Mouse (Mus musculus) heart, adult 2 months (tissue): ENCODE results near the gene Clec3a. TPM values are rescaled to one million over a fixed set of nuclear protein-coding genes. Genes with fewer than 3 reads are reported as not detected.

Source experiments
- DNase-seq, 2 experiments: peaks; one replicate each; pipeline ENCODE4 v3.0.0; 2021
- H3K27ac ChIP-seq: fragments of 200-600 bp; 2 replicates; pipeline ENCODE4 v1.8.1; 2022
- H3K27me3 ChIP-seq: fragments of 200-500 bp; 2 replicates; pipeline ENCODE4 v1.6.1; 2012; ENCODE audit warnings: mild to moderate bottlenecking, low read length, inconsistent platforms, mixed read lengths; ENCODE audit not compliant: control insufficient read depth, insufficient read depth
- H3K36me3 ChIP-seq: fragments of 200-500 bp; 2 replicates; pipeline ENCODE4 v1.6.1; 2012; ENCODE audit warnings: low read length, inconsistent platforms; ENCODE audit not compliant: control insufficient read depth, insufficient read depth
- H3K4me1 ChIP-seq: fragments of 200-500 bp; 2 replicates; pipeline ENCODE4 v1.6.1; 2011; ENCODE audit warnings: low read length; ENCODE audit not compliant: control insufficient read depth, insufficient read depth
- H3K4me3 ChIP-seq: fragments of 200-600 bp; 2 replicates; pipeline ENCODE4 v1.8.1; 2022
- H3K79me2 ChIP-seq: fragments of 200-500 bp; replicated peaks from 2 replicates; pipeline ENCODE4 v1.6.1; 2012; ENCODE audit warnings: mild to moderate bottlenecking, inconsistent platforms, low read length, moderate library complexity, mixed read lengths; ENCODE audit not compliant: control insufficient read depth, insufficient read depth
- H3K9ac ChIP-seq: fragments of 200-500 bp; 2 replicates; pipeline ENCODE4 v1.6.1; 2012; ENCODE audit warnings: low read depth, mild to moderate bottlenecking, control low read depth, inconsistent platforms, low read length, mixed read lengths
- CTCF ChIP-seq: fragments of 200-600 bp; IDR thresholded peaks from 2 replicates; pipeline ENCODE4 v1.8.1; 2022; ENCODE audit warnings: antibody characterized with exemption, mild to moderate bottlenecking, moderate library complexity
- EP300 ChIP-seq: fragments of 200-500 bp; IDR thresholded peaks from 2 replicates; pipeline ENCODE4 v1.6.1; 2011; ENCODE audit warnings: low read depth, low read length, control low read depth; ENCODE audit not compliant: insufficient read depth
- POLR2A ChIP-seq: fragments of 200-500 bp; IDR thresholded peaks from 2 replicates; pipeline ENCODE4 v1.6.1; 2011; ENCODE audit warnings: mild to moderate bottlenecking, low read depth, low read length, control low read depth; ENCODE audit not compliant: insufficient read depth
- WGBS: fragments of 180-500 bp; shearing (Covaris S2); methylation state at CpG from one replicate; pipeline ENCODE4 v1.1.7; 2018; 5-methylcytosine and 5-hydroxymethylcytosine counted together
- intact Hi-C: fragments of 180-260 bp; cut with DNase I; formaldehyde crosslinking; loops from one replicate; pipeline ENCODE4 v1.15.1; 2025
- long read RNA-seq: library from polyadenylated mRNA; stranded (forward); transcript quantifications from one replicate; pipeline ENCODE4 v2.0.0, GENCODE M21; 2021
- polyA plus RNA-seq: library from polyadenylated mRNA; depleted of rRNA; stranded (reverse); fragments of >200 nt; gene quantifications from 2 replicates; pipeline ENCODE4 v1.2.3, GENCODE M21; 2012; rRNA removed
- total RNA-seq, 2 experiments: library from RNA; stranded (reverse); gene quantifications; 2 replicates each; pipeline ENCODE4 v1.2.3; 2021

The Clec3a gene
- total RNA-seq, result under 1 TPM in 1 of 2 experiments, not detected in 1; 0.68 TPM
- polyA plus RNA-seq, result 1.0 and 2.6 TPM in 2 replicates
- long read RNA-seq, partial matches to known transcripts, result 0 of 1 reads
- long read RNA-seq, other reads (novel, unspliced or antisense), result 0 of 1 reads

DNA sequence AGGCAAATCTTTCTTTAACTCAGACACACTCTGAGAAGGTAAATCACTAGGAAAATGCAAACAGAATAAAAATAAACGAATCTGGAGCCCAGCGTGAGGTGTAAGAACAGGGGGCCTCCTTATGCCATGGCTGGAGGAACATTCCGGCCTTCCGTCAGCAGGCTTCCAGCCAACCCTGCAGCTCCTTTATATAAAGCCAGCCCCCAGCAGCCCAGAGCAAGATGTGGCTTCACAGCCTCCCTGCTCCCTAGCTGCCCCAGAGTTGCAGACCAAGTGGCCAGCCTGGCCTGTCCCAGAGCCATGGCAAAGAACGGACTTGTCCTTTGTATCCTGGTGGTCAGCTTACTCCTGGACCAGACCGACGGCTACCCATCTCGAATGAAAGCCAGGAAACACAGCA, at the start of gene Clec3a:
TSS of gene Clec3a (plus strand) at position 301 of the 400 bp plus-strand sequence.
- H3K79me2 ChIP-seq, result no peaks in the 10 kb centered on the region
- H3K27ac ChIP-seq, result no peak within 1 kb of the TSS
- no peaks in the 10 kb centered on the region for H3K4me1 ChIP-seq
- intact Hi-C loops, result no loop called here
- no peak for TF ChIP-seq EP300
- no peak within 1 kb of the TSS for H3K9ac ChIP-seq
- H3K36me3 ChIP-seq, result no peaks in the 10 kb centered on the region
- no peak within 1 kb of the TSS for H3K4me3 ChIP-seq
- no peaks in the 10 kb centered on the region for H3K27me3 ChIP-seq
- DNase-seq, result no peak
- 73% methylated on average over 8 of the region's 8 CpGs for WGBS

DNA sequence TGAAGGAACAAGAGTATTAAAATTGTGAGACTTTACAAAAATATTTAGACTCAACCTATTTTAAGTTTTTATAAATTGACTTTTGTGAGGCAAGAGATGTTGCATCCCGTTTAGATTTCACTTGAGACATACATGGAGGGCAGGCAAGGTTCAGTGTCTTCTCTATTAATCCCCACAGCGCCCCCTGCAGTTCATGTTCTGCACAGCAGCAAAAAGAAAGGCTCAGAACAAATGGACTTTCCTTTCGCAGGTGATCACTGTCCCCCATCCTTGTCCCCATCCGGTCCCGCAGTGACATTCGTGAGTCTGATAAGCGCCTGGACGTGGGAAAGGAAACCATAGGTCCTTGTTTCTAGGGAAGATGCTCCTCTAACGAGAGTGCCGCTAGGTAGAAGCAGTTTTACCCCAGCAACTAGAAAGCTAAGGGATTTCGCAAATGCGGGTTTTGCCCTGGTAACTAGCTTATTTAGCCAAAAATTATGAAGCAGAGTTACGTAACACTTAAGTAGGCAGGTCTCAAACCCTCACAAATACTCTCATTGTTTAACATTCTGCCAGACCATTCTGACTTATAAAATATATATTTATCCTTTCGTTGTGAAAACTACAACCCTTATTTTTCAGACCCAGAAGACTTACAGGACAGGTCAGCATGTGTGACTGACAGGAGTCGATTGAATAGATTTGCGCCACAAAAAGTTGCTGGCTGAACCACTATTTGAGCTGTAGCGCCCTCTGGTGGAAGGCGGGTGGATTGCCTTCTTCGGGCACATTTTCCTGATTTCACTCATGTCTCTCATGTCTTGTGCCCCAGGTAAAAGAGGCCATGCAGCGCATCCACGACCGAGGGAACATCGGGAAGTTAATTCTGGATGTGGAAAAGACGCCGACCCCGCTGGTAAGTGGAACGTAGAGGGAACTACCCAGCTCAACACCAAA, 48.6 kb upstream of the Clec3a start:
- peak; percentile 45 to 71 for DNase-seq
- no peaks in the 10 kb centered on the region for H3K36me3 ChIP-seq
- no peaks in the 10 kb centered on the region for H3K27me3 ChIP-seq
- peak overlapping the region; percentile 19; the same call in 1 of the 2 replicates for H3K4me3 ChIP-seq
- H3K27ac ChIP-seq, result no peak overlapping the region
- TF ChIP-seq CTCF, result peak; percentile 73
- TF ChIP-seq EP300, result no peak
- WGBS, result 28% methylated on average over 27 of the region's 27 CpGs
- H3K79me2 ChIP-seq, result no peaks in the 10 kb centered on the region
- H3K9ac ChIP-seq, result no peak overlapping the region
- intact Hi-C loops, result loop anchor here (1.0 to 2.0 kb wide), 2 partner anchors 288 to 705 kb away; no protein-coding TSS in a partner anchor
- H3K4me1 ChIP-seq, result no peaks in the 10 kb centered on the region

DNA sequence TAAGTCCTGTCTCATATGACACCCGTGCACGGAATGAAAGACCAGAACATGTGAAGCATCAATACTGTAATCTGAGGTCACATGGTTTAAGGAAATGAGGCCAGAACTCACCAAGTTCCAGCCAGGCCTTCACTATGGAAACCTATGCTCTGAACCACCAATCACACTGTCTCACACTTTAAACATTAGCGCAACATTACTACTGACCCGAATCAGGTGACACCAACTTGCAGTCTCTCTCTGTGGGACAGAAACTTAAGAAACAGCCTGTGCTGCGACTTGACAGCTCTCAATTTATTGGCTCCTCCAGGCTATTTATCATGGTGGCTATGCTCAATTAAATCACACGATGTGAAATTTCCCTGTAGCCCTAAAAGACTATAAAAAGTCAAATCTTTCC, 43.5 kb upstream of the Clec3a start:
- H3K4me1 ChIP-seq, result no peaks in the 10 kb centered on the region
- TF ChIP-seq CTCF (no peak), EP300 (no peak), POLR2A (no peak)
- H3K4me3 ChIP-seq, result no peak overlapping the region
- DNase-seq, result no peak
- WGBS, result 78% methylated on average over 6 of the region's 6 CpGs
- no peaks in the 10 kb centered on the region for H3K36me3 ChIP-seq
- H3K27me3 ChIP-seq, result no peaks in the 10 kb centered on the region
- intact Hi-C loops, result no loop called here
- H3K9ac ChIP-seq, result no peak overlapping the region
- no peaks in the 10 kb centered on the region for H3K79me2 ChIP-seq
- no peak overlapping the region for H3K27ac ChIP-seq

DNA sequence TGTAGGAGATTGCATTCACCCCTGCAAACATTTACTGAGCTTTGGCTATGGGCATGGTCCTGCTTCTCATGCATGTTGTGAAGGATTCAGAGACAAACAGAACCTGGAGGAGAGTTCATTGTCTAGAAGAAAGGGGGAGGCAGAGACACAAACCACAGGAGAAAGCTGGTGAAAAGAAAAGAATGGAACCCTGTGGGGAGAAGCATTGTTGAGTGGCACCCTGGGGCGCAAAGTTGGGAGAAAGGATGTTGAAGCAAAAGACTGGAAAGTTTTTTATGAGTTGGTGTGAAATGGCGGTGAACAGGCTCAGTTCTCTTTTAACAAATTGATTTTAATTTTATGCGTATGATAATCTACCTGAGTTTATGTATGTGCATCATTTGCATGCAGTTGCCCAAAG, 33.7 kb upstream of the Clec3a start:
- no peak for DNase-seq
- H3K4me3 ChIP-seq, result no peak overlapping the region
- H3K27me3 ChIP-seq, result no peaks in the 10 kb centered on the region
- 77% methylated on average over 3 of the region's 3 CpGs for WGBS
- intact Hi-C loops, result no loop called here
- no peaks in the 10 kb centered on the region for H3K36me3 ChIP-seq
- no peak overlapping the region for H3K9ac ChIP-seq
- H3K27ac ChIP-seq, result no peak overlapping the region
- TF ChIP-seq EP300, result no peak
- TF ChIP-seq CTCF, result no peak
- no peak for TF ChIP-seq POLR2A
- H3K4me1 ChIP-seq, result no peaks in the 10 kb centered on the region
- H3K79me2 ChIP-seq, result no peaks in the 10 kb centered on the region

DNA sequence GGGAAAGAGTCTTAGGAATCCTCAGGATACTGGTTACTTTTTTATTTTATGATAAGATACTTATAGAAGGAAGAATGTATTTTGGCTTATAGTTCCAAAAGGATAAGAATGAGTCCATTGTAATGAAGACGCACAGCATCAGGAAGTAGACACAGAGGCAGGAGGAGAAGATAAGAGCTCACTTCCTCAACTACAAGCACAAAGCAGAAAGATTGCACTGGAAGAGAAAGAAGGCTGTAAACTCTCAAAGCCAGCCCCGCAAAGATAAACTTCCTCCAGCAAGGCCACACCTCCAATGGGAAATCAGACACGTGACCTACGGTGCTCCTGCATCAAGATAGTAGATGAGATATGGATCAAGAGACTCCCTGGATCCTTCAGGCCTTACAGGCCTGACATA, 30.4 kb upstream of the Clec3a start:
- Histone ChIP-seq H3K79me2 (no peaks in the 10 kb centered on the region), H3K36me3 (no peaks in the 10 kb centered on the region), H3K4me3 (no peak overlapping the region), H3K27ac (no peak overlapping the region), H3K9ac (no peak overlapping the region), H3K27me3 (no peaks in the 10 kb centered on the region), H3K4me1 (no peaks in the 10 kb centered on the region)
- WGBS, result 31% methylated on average over 4 of the region's 4 CpGs
- intact Hi-C loops, result no loop called here
- TF ChIP-seq POLR2A (no peak), EP300 (no peak), CTCF (no peak)
- DNase-seq, result no peak

DNA sequence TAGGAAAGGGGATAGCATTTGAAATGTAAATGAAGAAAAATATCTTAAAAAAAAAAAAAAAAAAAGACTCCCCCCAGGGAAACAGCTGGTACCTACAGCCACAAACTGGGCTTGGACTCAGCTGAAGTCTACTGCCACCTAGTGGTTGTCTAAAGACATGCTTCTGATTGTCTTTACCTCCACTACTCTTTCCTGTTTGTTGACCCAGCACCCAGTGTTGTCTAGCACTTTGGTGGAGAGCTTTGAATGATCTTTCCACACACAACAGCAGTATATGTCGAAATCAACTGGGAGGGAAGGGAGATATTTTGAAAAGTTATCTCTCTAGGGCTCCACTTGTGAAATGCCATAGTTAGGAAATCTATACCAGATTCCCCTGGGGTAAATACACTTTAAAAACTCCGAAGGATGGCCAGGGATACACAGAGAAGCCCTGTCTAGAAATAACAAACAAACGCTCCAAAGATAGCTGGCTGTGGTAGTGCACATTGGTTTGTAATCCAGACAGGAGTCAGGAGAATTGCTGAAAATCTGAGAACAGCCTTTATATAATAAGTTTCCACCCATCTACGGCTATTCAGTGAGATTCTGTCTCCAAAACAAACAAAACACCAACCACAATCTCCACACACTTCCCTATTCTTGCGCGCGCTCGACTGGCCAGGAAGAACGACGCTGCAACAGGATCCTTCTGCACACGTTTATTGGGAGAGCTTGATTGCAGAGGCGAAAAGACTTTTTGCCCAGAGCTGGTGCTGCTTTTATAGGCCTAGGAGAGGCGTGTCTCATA, 27.2 kb upstream of the Clec3a start:
- Histone ChIP-seq H3K4me1 (no peaks in the 10 kb centered on the region), H3K36me3 (no peaks in the 10 kb centered on the region), H3K79me2 (no peaks in the 10 kb centered on the region), H3K4me3 (no peak overlapping the region), H3K9ac (no peak overlapping the region), H3K27ac (no peak overlapping the region), H3K27me3 (no peaks in the 10 kb centered on the region)
- no peak for DNase-seq
- intact Hi-C loops, result no loop called here
- TF ChIP-seq EP300, result no peak
- peak; percentile 65 for TF ChIP-seq CTCF
- WGBS, result 51% methylated on average over 12 of the region's 13 CpGs
